Mouse (Mus musculus): Measurements from ENCODE around the gene Stard8. TPM values are rescaled to one million over a fixed set of nuclear protein-coding genes. Genes with fewer than 3 reads are reported as not detected.
"Not testable (repeated sequence)": the region's sequence is repeated elsewhere in the genome, so short reads cannot be mapped to it uniquely, and the experiment has no call there.

Stard8 gene
- 0.04 and 0.07 TPM in 2 replicates for polyA plus RNA-seq (2012)

GRCm38 (mm10) chrX:99003046-99003445 lies at the start of gene Stard8:
Gene Stard8 (plus strand): TSS chrX:99003248.
- no peaks in the 10 kb centered on the region for H3K4me1 ChIP-seq (ENCODE audit: control insufficient read depth)
- TF ChIP-seq GATA1 (IDR thresholded peaks at IDR 0.05; ENCODE audit: low read length) (no peak), TAL1 (IDR thresholded peaks at IDR 0.05; ENCODE audit: low read length) (no peak)
- H3K9me3 ChIP-seq (ENCODE audit: control insufficient read depth, low read length): no peaks in the 10 kb centered on the region
- H3K27me3 ChIP-seq (ENCODE audit: control insufficient read depth): peaks cover 2% of the 10 kb centered on the region; the same call in 1 of the 2 replicates
- no peaks in the 10 kb centered on the region for H3K36me3 ChIP-seq (ENCODE audit: control insufficient read depth)
- no peak within 1 kb of the TSS for H3K4me3 ChIP-seq (replicated peaks)

- no peak for TF ChIP-seq GATA1 (IDR thresholded peaks at IDR 0.05; ENCODE audit: low read length)
- no peak for TF ChIP-seq TAL1 (IDR thresholded peaks at IDR 0.05; ENCODE audit: low read length)
- no peak overlapping the region for H3K4me3 ChIP-seq (replicated peaks)
- no peaks in the 10 kb centered on the region for H3K27me3 ChIP-seq (ENCODE audit: control insufficient read depth)
- no peaks in the 10 kb centered on the region; the same call in 1 of the 2 replicates for H3K36me3 ChIP-seq (ENCODE audit: control insufficient read depth)
- H3K9me3 ChIP-seq (ENCODE audit: control insufficient read depth, low read length): no peaks in the 10 kb centered on the region
- H3K4me1 ChIP-seq (ENCODE audit: control insufficient read depth): peaks cover 9% of the 10 kb centered on the region
Observed at GRCm38 (mm10) chrX:98953941-98954340, 49.1 kb upstream of the Stard8 start.

GRCm38 (mm10) chrX:98958287-98958686 lies 44.8 kb upstream of the Stard8 start:
- H3K27me3 ChIP-seq (ENCODE audit: control insufficient read depth): peaks cover 3% of the 10 kb centered on the region; the same call in 1 of the 2 replicates
- no peaks in the 10 kb centered on the region for H3K9me3 ChIP-seq (ENCODE audit: control insufficient read depth, low read length)
- H3K4me3 ChIP-seq (replicated peaks): no peak overlapping the region
- TF ChIP-seq TAL1 (IDR thresholded peaks at IDR 0.05; ENCODE audit: low read length): no peak
- no peak for TF ChIP-seq GATA1 (IDR thresholded peaks at IDR 0.05; ENCODE audit: low read length)
- H3K36me3 ChIP-seq (ENCODE audit: control insufficient read depth): no peaks in the 10 kb centered on the region
- peaks cover 13% of the 10 kb centered on the region for H3K4me1 ChIP-seq (ENCODE audit: control insufficient read depth)

GRCm38 (mm10) chrX:98959050-98959449 lies 44.0 kb upstream of the Stard8 start:
- TF ChIP-seq TAL1 (IDR thresholded peaks at IDR 0.05; ENCODE audit: low read length) (no peak), GATA1 (IDR thresholded peaks at IDR 0.05; ENCODE audit: low read length) (no peak)
- Histone ChIP-seq H3K4me3 (replicated peaks) (no peak overlapping the region), H3K4me1 (ENCODE audit: control insufficient read depth) (peaks cover 13% of the 10 kb centered on the region), H3K27me3 (ENCODE audit: control insufficient read depth) (peaks cover 3% of the 10 kb centered on the region; the same call in 1 of the 2 replicates), H3K36me3 (ENCODE audit: control insufficient read depth) (no peaks in the 10 kb centered on the region), H3K9me3 (ENCODE audit: control insufficient read depth, low read length) (no peaks in the 10 kb centered on the region)

- TF ChIP-seq GATA1 (IDR thresholded peaks at IDR 0.05; ENCODE audit: low read length) (no peak), TAL1 (IDR thresholded peaks at IDR 0.05; ENCODE audit: low read length) (no peak)
- no peaks in the 10 kb centered on the region for H3K36me3 ChIP-seq (ENCODE audit: control insufficient read depth)
- H3K9me3 ChIP-seq (ENCODE audit: control insufficient read depth, low read length): no peaks in the 10 kb centered on the region
- no peak overlapping the region for H3K4me3 ChIP-seq (replicated peaks)
- H3K27me3 ChIP-seq (ENCODE audit: control insufficient read depth): peaks cover 8% of the 10 kb centered on the region
- H3K4me1 ChIP-seq (ENCODE audit: control insufficient read depth): peaks cover 5% of the 10 kb centered on the region; the same call in 1 of the 2 replicates
Observed at GRCm38 (mm10) chrX:98963742-98964141, 39.3 kb upstream of the Stard8 start.

- Histone ChIP-seq H3K9me3 (ENCODE audit: control insufficient read depth, low read length) (no peaks in the 10 kb centered on the region), H3K4me3 (replicated peaks) (no peak overlapping the region), H3K36me3 (ENCODE audit: control insufficient read depth) (no peaks in the 10 kb centered on the region), H3K4me1 (ENCODE audit: control insufficient read depth) (no peaks in the 10 kb centered on the region), H3K27me3 (ENCODE audit: control insufficient read depth) (peaks cover 8% of the 10 kb centered on the region)
- TF ChIP-seq GATA1 (IDR thresholded peaks at IDR 0.05; ENCODE audit: low read length) (no peak), TAL1 (IDR thresholded peaks at IDR 0.05; ENCODE audit: low read length) (no peak)
Observed at GRCm38 (mm10) chrX:98964513-98964912, 38.5 kb upstream of the Stard8 start.

- H3K9me3 ChIP-seq (ENCODE audit: control insufficient read depth, low read length); H3K36me3 ChIP-seq (ENCODE audit: control insufficient read depth); H3K4me1 ChIP-seq (ENCODE audit: control insufficient read depth); H3K27me3 ChIP-seq (ENCODE audit: control insufficient read depth); H3K4me3 ChIP-seq (replicated peaks): not testable (repeated sequence)
Observed at GRCm38 (mm10) chrX:98986611-98987010, 16.4 kb upstream of the Stard8 start.

- Histone ChIP-seq H3K27me3 (ENCODE audit: control insufficient read depth) (no peaks in the 10 kb centered on the region; the same call in 1 of the 2 replicates), H3K9me3 (ENCODE audit: control insufficient read depth, low read length) (no peaks in the 10 kb centered on the region), H3K4me3 (replicated peaks) (no peak overlapping the region), H3K36me3 (ENCODE audit: control insufficient read depth) (no peaks in the 10 kb centered on the region), H3K4me1 (ENCODE audit: control insufficient read depth) (no peaks in the 10 kb centered on the region)
- TF ChIP-seq TAL1 (IDR thresholded peaks at IDR 0.05; ENCODE audit: low read length): no peak
- no peak for TF ChIP-seq GATA1 (IDR thresholded peaks at IDR 0.05; ENCODE audit: low read length)
Observed at GRCm38 (mm10) chrX:98989574-98989973, 13.5 kb upstream of the Stard8 start.

- no peak overlapping the region for H3K4me3 ChIP-seq (replicated peaks)
- no peaks in the 10 kb centered on the region for H3K9me3 ChIP-seq (ENCODE audit: control insufficient read depth, low read length)
- H3K4me1 ChIP-seq (ENCODE audit: control insufficient read depth): no peaks in the 10 kb centered on the region
- no peaks in the 10 kb centered on the region for H3K36me3 ChIP-seq (ENCODE audit: control insufficient read depth)
- TF ChIP-seq TAL1 (IDR thresholded peaks at IDR 0.05; ENCODE audit: low read length) (no peak), GATA1 (IDR thresholded peaks at IDR 0.05; ENCODE audit: low read length) (no peak)
- peaks cover 2% of the 10 kb centered on the region; the same call in 1 of the 2 replicates for H3K27me3 ChIP-seq (ENCODE audit: control insufficient read depth)
Observed at GRCm38 (mm10) chrX:99002065-99002464, 983 bp upstream of the Stard8 start.

GRCm38 (mm10) chrX:99010581-99010980 lies 7.5 kb downstream of the Stard8 start:
- no peaks in the 10 kb centered on the region; the same call in 1 of the 2 replicates for H3K4me1 ChIP-seq (ENCODE audit: control insufficient read depth)
- TF ChIP-seq TAL1 (IDR thresholded peaks at IDR 0.05; ENCODE audit: low read length) (no peak), GATA1 (IDR thresholded peaks at IDR 0.05; ENCODE audit: low read length) (no peak)
- no peaks in the 10 kb centered on the region for H3K36me3 ChIP-seq (ENCODE audit: control insufficient read depth)

More at GRCm38 (mm10) chrX:99010581-99010980, 7.5 kb downstream of the Stard8 start:
- no peaks in the 10 kb centered on the region for H3K9me3 ChIP-seq (ENCODE audit: control insufficient read depth, low read length)
- peaks cover 3% of the 10 kb centered on the region; the same call in 1 of the 2 replicates for H3K27me3 ChIP-seq (ENCODE audit: control insufficient read depth)
- no peak overlapping the region for H3K4me3 ChIP-seq (replicated peaks)

Data from erythroblast, embryonic 14.5 days (primary cell).